Mouse (Mus musculus): Measurements from ENCODE around the gene Olfr474. TPM values are rescaled to one million over a fixed set of nuclear protein-coding genes. Genes with fewer than 3 reads are reported as not detected.

Gene Olfr474
- total RNA-seq (2023), result not detected

DNA sequence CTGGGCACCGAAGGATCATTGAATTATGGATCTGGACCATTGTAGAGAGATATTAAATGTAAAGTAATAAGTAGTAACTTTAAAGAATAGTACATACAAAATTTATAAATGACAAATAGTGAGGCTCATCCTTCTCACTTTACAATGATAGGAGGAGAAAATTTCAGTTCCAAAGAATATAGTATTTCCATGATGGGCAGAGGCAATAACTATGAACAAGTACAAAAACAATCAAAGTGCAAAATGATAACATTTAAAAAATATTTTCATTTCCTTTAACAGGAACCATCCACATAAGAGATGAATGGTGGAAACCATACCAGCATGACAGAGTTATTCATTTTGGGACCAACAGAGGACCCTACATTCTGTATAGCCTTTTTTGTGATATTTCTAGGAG is at the start of gene Olfr474:
Gene Olfr474 (plus strand): TSS at position 301 of the 400 bp plus-strand sequence.

DNA sequence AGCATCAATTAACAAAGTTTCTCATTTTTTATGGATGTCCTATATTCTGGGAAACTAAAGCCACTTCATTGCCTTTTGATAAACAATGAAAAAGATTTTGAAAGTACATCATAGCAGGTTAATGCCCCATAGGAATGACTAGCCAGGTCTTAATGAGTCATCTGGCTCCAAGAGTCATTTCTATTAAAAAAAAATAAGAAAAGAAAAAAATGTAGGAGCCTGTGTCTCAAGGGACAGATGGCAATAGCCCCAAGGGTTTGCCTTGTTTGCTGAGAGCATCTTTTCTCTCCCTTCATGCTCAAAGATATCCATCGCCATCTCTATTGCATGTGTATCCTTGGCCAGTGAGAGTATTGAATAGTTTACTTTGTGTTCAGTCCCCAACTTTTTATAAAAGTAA is 24.3 kb upstream of the Olfr474 start, which contains the start of gene Olfr473:
Gene Olfr473 (plus strand): TSS at position 301 of the 400 bp plus-strand sequence.

DNA sequence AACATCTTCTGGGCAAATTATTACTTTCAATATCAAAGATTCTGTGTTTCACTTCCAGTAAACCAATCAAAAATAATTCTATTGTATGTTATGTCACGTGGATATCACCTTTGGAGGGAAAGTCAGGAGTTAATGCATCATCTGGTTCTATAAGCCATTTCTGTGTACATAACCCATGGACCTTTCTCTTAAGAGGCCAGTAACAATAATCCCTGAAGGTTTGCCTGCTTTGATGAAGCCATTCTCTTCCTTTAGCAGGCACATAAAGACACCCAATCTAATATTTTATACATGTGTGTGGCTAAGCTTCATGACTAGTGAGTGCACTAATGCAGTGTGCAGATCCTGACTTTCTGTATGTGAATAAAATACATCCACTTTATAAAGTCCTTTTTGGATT is 10.1 kb downstream of the Olfr474 start, which contains the start of gene Olfr476:
Gene Olfr476 (plus strand): TSS at position 301 of the 400 bp plus-strand sequence.

DNA sequence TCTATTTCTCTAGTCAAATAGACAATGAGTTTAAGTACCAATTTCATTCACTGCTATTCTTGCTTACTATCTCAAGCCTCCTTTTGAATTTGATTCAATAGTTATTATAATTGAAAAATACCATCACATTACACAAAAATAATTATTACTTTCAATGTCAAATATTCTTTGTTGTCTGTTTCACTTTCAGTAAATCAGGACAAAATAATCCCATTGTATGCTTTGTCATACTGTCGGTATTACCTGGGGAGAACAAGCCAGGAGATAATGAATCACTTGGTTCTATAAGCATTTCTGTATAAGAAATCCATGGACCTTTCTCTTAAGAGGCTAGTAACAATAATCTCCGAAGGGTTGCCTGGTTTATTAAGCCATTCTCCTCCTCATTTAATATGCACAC is 31.9 kb downstream of the Olfr474 start, which contains the start of gene Olfr477:
Gene Olfr477 (plus strand): TSS at position 301 of the 400 bp plus-strand sequence.

Other genes starting within 250 kb of the Olfr474 start
- gene Cyb5r2, start 196.6 kb upstream of the Olfr474 start, total RNA-seq (2023), result not detected
- not detected for gene Ovch2, start 153.4 kb upstream of the Olfr474 start, total RNA-seq (2023)
- gene Olfr467, start 142.4 kb upstream of the Olfr474 start, total RNA-seq (2023), result not detected
- gene Olfr469, start 129.1 kb upstream of the Olfr474 start, total RNA-seq (2023), result not detected
- not detected for gene Olfr470, start 107.2 kb upstream of the Olfr474 start, total RNA-seq (2023)
- 0.09 TPM for gene Olfr472, start 56.7 kb upstream of the Olfr474 start, total RNA-seq (2023)
- not detected for gene Olfr473, start 24.2 kb upstream of the Olfr474 start, total RNA-seq (2023)
- gene Olfr476, start 10.2 kb downstream of the Olfr474 start, total RNA-seq (2023), result not detected
- gene Olfr477, start 32.0 kb downstream of the Olfr474 start, total RNA-seq (2023), result not detected
- not detected for gene Olfr478, start 79.3 kb downstream of the Olfr474 start, total RNA-seq (2023)
- gene Olfr479, start 96.0 kb downstream of the Olfr474 start, total RNA-seq (2023), result not detected
- gene Olfr480, start 112.7 kb downstream of the Olfr474 start, total RNA-seq (2023), result not detected
- not detected for gene Olfr481, start 125.2 kb downstream of the Olfr474 start, total RNA-seq (2023)
- 2.1 TPM for gene Olfr482, start 142.9 kb downstream of the Olfr474 start, total RNA-seq (2023)
- gene Olfr483, start 146.2 kb downstream of the Olfr474 start, total RNA-seq (2023), result not detected
- gene Olfr484, start 172.8 kb downstream of the Olfr474 start, total RNA-seq (2023), result not detected
- not detected for gene Olfr485, start 205.2 kb downstream of the Olfr474 start, total RNA-seq (2023)
- not detected for gene Olfr486, start 218.1 kb downstream of the Olfr474 start, total RNA-seq (2023)

Data from CD4-positive naive resting alpha-beta T cell, adult 76 days (primary cell).